Mouse (Mus musculus) monocyte, adult 5-6 weeks (primary cell): ENCODE measurements around the gene Aff1. TPM values are rescaled to one million over a fixed set of nuclear protein-coding genes. Genes with fewer than 3 reads are reported as not detected.
A peak's percentile ranks its signal among the peaks of the same experiment; 100 is the strongest.

ENCODE experiments used
- ATAC-seq: fragments of 153-309, 156-312 bp; replicated peaks from 2 replicates; pipeline ENCODE4 v1.8.0; 2017; ENCODE audit warnings: mild to moderate bottlenecking; ENCODE audit not compliant: low TSS enrichment, insufficient number of reproducible peaks, severe bottlenecking, poor library complexity, low FRiP score
- total RNA-seq: library from RNA; stranded (forward); fragments of 200-1000, 200-491, 200-594 nt; gene quantifications from 3 replicates; pipeline ENCODE4 v1.2.3, GENCODE M21; 2017

The Aff1 gene
- total RNA-seq, 1 experiment from 2014 or later: 31.2 TPM

- ATAC-seq: no peak
These were observed 67.6 kb downstream of the Aff1 start for GRCm38 (mm10) chr5:103759489-103760424.

GRCm38 (mm10) chr5:103760425-103761131 lies 68.4 kb downstream of the Aff1 start:
- ATAC-seq: peak; percentile 41

GRCm38 (mm10) chr5:103761754-103762153 lies 69.6 kb downstream of the Aff1 start:
- ATAC-seq: no peak

GRCm38 (mm10) chr5:103762850-103763254 lies 70.7 kb downstream of the Aff1 start:
- ATAC-seq: no peak

GRCm38 (mm10) chr5:103765356-103765755 lies 73.2 kb downstream of the Aff1 start:
- no peak for ATAC-seq

GRCm38 (mm10) chr5:103765758-103766431 lies 73.7 kb downstream of the Aff1 start:
- no peak for ATAC-seq

GRCm38 (mm10) chr5:103766432-103766815 lies 74.2 kb downstream of the Aff1 start:
- ATAC-seq: no peak

GRCm38 (mm10) chr5:103768961-103769360 lies 76.8 kb downstream of the Aff1 start:
- ATAC-seq: no peak

GRCm38 (mm10) chr5:103769701-103770100 lies 77.5 kb downstream of the Aff1 start:
- ATAC-seq: no peak

GRCm38 (mm10) chr5:103770447-103771222 lies 78.5 kb downstream of the Aff1 start:
- ATAC-seq: no peak

- ATAC-seq: no peak
These were observed 79.2 kb downstream of the Aff1 start for GRCm38 (mm10) chr5:103771380-103771779.

- no peak for ATAC-seq
These were observed 80.1 kb downstream of the Aff1 start for GRCm38 (mm10) chr5:103772252-103772651.

GRCm38 (mm10) chr5:103773100-103773552 lies 81.0 kb downstream of the Aff1 start:
- ATAC-seq: no peak

GRCm38 (mm10) chr5:103774703-103775333 lies 82.6 kb downstream of the Aff1 start:
- no peak for ATAC-seq

- no peak for ATAC-seq
These were observed 83.3 kb downstream of the Aff1 start for GRCm38 (mm10) chr5:103775429-103775828.

GRCm38 (mm10) chr5:103776842-103777241 lies 84.7 kb downstream of the Aff1 start:
- no peak for ATAC-seq

GRCm38 (mm10) chr5:103777446-103777845 lies 85.3 kb downstream of the Aff1 start:
- ATAC-seq: no peak
